Mouse (Mus musculus) embryonic facial prominence, embryonic 14.5 days (tissue): Measurements from ENCODE around the gene Stxbp6. TPM values are rescaled to one million over a fixed set of nuclear protein-coding genes. Genes with fewer than 3 reads are reported as not detected.
A peak's percentile ranks its signal among the peaks of the same experiment; 100 is the strongest.
"Not testable (repeated sequence)": the region's sequence is repeated elsewhere in the genome, so short reads cannot be mapped to it uniquely, and the experiment has no call there.

Experiments used
- ATAC-seq: fragments of 200-750 bp; cut with Nextera tagmentation; 2 replicates; pipeline ENCODE4 v1.8.0; 2017; ENCODE audit warnings: low read depth, moderate number of reproducible peaks, moderate TSS enrichment
- DNase-seq: peaks from one replicate; pipeline ENCODE4 v3.0.0-alpha.2; 2015; ENCODE audit warnings: low spot score
- H3K27ac ChIP-seq: fragments of 300-500 bp; sonication (generic); replicated peaks from 2 replicates; pipeline ENCODE4 v1.5.1; 2014; ENCODE audit warnings: low read depth, mild to moderate bottlenecking, low read length, moderate library complexity
- H3K27me3 ChIP-seq: fragments of 300-500 bp; sonication (generic); replicated peaks from 2 replicates; pipeline ENCODE4 v1.6.1; 2014; ENCODE audit warnings: low read length; ENCODE audit not compliant: control insufficient read depth, insufficient read depth
- H3K36me3 ChIP-seq: fragments of 300-500 bp; sonication (generic); 2 replicates; pipeline ENCODE4 v1.6.1; 2014; ENCODE audit warnings: low read length, mixed read lengths; ENCODE audit not compliant: control insufficient read depth, insufficient read depth
- H3K4me1 ChIP-seq: fragments of 300-500 bp; sonication (generic); 2 replicates; pipeline ENCODE4 v1.6.1; 2014; ENCODE audit warnings: antibody characterized with exemption, low read length; ENCODE audit not compliant: control insufficient read depth, insufficient read depth
- H3K4me2 ChIP-seq: fragments of 300-500 bp; sonication (generic); 2 replicates; pipeline ENCODE4 v1.6.1; 2014; ENCODE audit warnings: low read depth, mild to moderate bottlenecking, low read length, moderate library complexity, mixed read lengths
- H3K4me3 ChIP-seq: fragments of 300-500 bp; sonication (generic); 2 replicates; pipeline ENCODE4 v1.5.1; 2014; ENCODE audit warnings: low read depth, mild to moderate bottlenecking, low read length
- H3K9ac ChIP-seq: fragments of 300-500 bp; sonication (generic); 2 replicates; pipeline ENCODE4 v1.6.1; 2014; ENCODE audit warnings: low read depth, mild to moderate bottlenecking, low read length, moderate library complexity, mixed read lengths
- H3K9me3 ChIP-seq: fragments of 300-500 bp; sonication (generic); 2 replicates; pipeline ENCODE4 v1.6.1; 2016; ENCODE audit warnings: low read length; ENCODE audit not compliant: control insufficient read depth
- WGBS: fragments of 180-500 bp; shearing (Covaris S2); extraction: QIAGEN DNeasy Blood & Tissue Kit; methylation state at CpG from one replicate; pipeline ENCODE4 v1.1.7; 2014; 5-methylcytosine and 5-hydroxymethylcytosine counted together
- polyA plus RNA-seq: library from polyadenylated mRNA; unstranded; fragments of >200 nt; fragmentation: Nextera tagmentation; extraction: Ambion mirVana; gene quantifications from 2 replicates; pipeline ENCODE4 v1.2.1, GENCODE M21; 2014

Gene Stxbp6
- polyA plus RNA-seq, 1 experiment from 2014 or later: 7.5 TPM

DNA sequence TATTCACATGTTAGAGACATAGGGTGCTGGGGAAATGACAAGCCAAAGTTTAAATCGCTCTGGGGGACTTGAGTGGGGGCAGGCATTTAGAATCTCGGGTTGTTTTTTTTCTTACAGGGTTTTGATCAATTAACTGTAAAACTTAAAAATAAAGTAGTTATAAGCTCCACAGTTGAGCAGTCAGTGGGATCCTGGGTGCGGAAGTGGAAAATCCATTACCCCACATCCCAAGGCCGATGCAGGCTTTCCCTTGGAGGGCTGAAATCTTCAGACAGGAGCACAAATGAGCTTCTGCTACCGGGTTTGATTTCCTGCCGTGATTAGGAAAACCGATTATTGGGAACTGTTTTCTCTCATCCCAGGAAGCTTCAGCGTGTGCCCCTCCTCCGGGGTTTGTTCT is 26.8 kb downstream of the Stxbp6 start:
- 37% methylated on average over 8 of the region's 9 CpGs for WGBS
- H3K4me3 ChIP-seq, H3K4me2 ChIP-seq, H3K36me3 ChIP-seq, DNase-seq, H3K27ac ChIP-seq, H3K9me3 ChIP-seq, H3K27me3 ChIP-seq, ATAC-seq, H3K9ac ChIP-seq, H3K4me1 ChIP-seq: not testable (repeated sequence)

DNA sequence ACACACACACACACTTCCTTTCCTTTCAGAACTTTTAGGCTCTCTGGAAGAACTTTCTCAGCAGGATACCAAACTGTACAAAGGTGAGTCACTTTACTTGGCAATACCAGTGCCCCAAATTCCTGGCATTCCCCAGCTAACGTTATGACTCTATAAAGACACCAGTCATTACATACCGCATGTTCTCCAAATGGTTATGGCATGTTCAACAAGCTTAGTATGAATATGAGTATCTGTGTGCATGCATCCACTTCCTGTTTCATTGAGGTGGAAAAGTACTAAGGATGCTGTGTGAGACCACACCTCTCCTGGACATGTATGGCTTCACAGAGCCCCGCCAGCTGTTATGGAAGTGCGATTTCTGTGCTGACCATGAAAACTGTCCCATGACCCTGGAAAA is 27.3 kb downstream of the Stxbp6 start:
- Histone ChIP-seq H3K36me3 (no peaks in the 10 kb centered on the region), H3K9me3 (no peaks in the 10 kb centered on the region), H3K27me3 (no peaks in the 10 kb centered on the region), H3K9ac (no peak overlapping the region), H3K4me1 (no peaks in the 10 kb centered on the region; the same call in 1 of the 2 replicates), H3K27ac (no peak overlapping the region), H3K4me2 (no peak overlapping the region), H3K4me3 (no peak overlapping the region)
- DNase-seq (no peak), ATAC-seq (no peak)
- WGBS: 51% methylated on average over 4 of the region's 4 CpGs

DNA sequence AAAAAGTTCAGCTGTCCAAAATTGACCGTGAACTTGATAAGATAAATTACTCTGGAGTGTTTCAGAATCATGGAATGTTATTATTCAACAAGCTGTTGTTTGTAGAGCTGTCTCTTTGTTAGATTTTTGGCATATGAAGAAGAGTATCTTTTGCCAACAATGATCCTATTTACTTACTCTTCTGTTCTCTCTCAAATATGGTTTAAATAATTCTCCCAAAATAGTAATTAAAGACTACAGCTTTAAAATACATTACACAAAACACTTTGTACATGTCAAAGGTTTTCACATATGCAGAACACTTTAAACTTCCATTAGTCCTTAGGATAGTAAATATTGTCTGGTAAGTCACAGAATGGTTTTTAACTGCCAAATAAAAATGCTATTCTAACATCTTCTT is 29.9 kb downstream of the Stxbp6 start:
- Histone ChIP-seq H3K36me3 (no peaks in the 10 kb centered on the region), H3K4me2 (no peak overlapping the region), H3K9me3 (no peaks in the 10 kb centered on the region), H3K27ac (no peak overlapping the region), H3K9ac (no peak overlapping the region), H3K27me3 (no peaks in the 10 kb centered on the region), H3K4me1 (no peaks in the 10 kb centered on the region; the same call in 1 of the 2 replicates), H3K4me3 (no peak overlapping the region)
- WGBS: 61% methylated on average over 1 of the region's 1 CpGs
- DNase-seq (no peak), ATAC-seq (no peak)

DNA sequence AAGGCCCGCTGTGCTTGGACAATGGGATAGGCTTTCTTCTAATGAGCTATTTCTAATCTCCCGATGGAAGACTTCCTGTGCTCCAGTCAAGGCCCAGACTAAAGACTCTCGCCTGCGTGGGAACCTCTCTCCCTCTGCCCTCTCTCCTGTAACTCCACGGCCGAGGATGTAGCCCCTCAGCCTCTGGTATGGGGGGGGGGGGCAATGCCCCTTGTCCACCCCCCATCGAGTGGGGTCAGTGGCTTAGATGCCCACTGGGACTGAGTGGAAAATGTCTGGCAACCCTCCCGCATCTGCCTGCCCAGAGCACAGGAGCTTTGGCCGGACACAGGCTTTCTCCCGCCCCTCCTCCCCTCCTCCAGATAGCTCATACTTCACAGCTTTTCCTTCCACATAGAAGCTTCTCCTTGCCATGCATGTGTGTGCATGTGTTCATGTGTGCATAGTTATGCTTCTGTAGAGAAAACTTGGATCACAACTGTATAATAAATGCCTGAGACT is 31.9 kb downstream of the Stxbp6 start:
- no peak overlapping the region for H3K9ac ChIP-seq
- no peak for DNase-seq
- no peak overlapping the region for H3K4me3 ChIP-seq
- H3K27ac ChIP-seq: no peak overlapping the region
- 68% methylated on average over 10 of the region's 10 CpGs for WGBS
- no peaks in the 10 kb centered on the region for H3K36me3 ChIP-seq
- H3K27me3 ChIP-seq: no peaks in the 10 kb centered on the region
- H3K4me1 ChIP-seq: no peaks in the 10 kb centered on the region; the same call in 1 of the 2 replicates
- H3K4me2 ChIP-seq: no peak overlapping the region
- H3K9me3 ChIP-seq: no peaks in the 10 kb centered on the region
- ATAC-seq: no peak

DNA sequence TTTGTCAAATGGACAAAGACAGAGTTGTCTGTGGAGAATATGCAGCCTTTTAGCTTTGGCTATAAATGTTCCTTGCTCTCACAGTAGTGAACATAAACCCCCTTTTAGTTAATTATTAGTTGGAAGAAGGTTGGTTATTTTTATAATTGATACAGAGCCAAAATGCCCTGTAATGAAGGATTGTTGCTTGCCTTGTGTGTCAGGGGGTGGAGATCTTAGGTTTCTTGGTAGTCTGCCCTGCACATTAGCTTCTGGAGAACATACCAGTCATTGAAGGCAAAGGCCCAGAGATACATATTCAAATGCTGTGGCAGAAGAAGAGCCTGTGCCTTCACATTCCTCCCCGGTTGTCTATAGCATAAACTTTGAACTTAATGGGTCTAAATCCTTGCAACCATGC is 37.0 kb downstream of the Stxbp6 start:
- 81% methylated on average over 1 of the region's 1 CpGs for WGBS
- Histone ChIP-seq H3K9ac (no peak overlapping the region), H3K36me3 (no peaks in the 10 kb centered on the region), H3K9me3 (no peaks in the 10 kb centered on the region), H3K27me3 (no peaks in the 10 kb centered on the region), H3K4me1 (no peaks in the 10 kb centered on the region), H3K4me2 (no peak overlapping the region), H3K4me3 (no peak overlapping the region), H3K27ac (no peak overlapping the region)
- no peak for DNase-seq
- ATAC-seq: no peak

DNA sequence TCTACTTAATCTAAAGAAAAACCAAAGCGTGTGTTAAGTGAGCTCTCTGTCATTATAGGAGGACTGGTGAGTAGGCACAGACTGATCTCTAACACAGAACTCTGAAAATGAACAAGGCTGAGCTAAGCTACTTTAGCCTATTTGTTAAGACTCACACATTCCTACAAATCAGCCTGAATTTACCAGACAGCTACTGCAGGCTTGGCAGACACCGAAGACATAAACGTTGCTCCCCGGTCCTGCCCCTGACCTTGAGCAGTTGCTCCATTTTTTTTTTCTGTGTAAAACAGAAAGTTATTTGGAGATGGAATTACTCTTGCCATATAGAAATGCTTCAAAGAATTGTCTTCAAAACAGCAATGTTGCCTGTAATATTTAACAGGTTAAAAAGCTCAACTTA is 37.4 kb downstream of the Stxbp6 start:
- WGBS: 63% methylated on average over 4 of the region's 4 CpGs
- Histone ChIP-seq H3K4me1 (no peaks in the 10 kb centered on the region), H3K27ac (no peak overlapping the region), H3K9ac (no peak overlapping the region), H3K4me3 (no peak overlapping the region), H3K9me3 (no peaks in the 10 kb centered on the region), H3K4me2 (no peak overlapping the region), H3K27me3 (no peaks in the 10 kb centered on the region), H3K36me3 (no peaks in the 10 kb centered on the region)
- ATAC-seq (no peak), DNase-seq (no peak)

DNA sequence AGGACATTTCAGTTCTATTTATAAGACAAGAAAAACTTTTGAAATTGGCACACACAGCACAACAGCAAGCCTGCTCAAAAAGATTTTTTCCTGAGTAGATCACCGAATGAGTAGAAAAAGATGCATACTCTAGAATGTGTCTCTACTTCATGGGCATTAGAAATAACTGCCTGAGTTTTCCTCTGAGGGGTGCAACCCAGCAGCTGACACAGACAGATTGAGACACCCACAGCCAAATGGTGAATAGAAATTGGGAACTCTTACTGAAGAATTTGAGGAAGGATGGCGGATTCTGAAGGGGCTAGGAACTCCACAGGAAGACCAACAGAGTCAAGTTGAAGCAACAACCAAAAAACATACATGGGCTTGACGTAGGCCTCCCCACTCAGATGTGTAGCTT is 43.8 kb downstream of the Stxbp6 start:
- H3K36me3 ChIP-seq: no peaks in the 10 kb centered on the region
- DNase-seq: no peak
- no peak overlapping the region for H3K9ac ChIP-seq
- no peak overlapping the region for H3K4me2 ChIP-seq
- H3K27ac ChIP-seq: no peak overlapping the region
- H3K4me3 ChIP-seq: no peak overlapping the region
- WGBS: 94% methylated on average over 3 of the region's 3 CpGs
- no peak for ATAC-seq
- H3K4me1 ChIP-seq: no peaks in the 10 kb centered on the region
- no peaks in the 10 kb centered on the region for H3K9me3 ChIP-seq
- H3K27me3 ChIP-seq: no peaks in the 10 kb centered on the region

DNA sequence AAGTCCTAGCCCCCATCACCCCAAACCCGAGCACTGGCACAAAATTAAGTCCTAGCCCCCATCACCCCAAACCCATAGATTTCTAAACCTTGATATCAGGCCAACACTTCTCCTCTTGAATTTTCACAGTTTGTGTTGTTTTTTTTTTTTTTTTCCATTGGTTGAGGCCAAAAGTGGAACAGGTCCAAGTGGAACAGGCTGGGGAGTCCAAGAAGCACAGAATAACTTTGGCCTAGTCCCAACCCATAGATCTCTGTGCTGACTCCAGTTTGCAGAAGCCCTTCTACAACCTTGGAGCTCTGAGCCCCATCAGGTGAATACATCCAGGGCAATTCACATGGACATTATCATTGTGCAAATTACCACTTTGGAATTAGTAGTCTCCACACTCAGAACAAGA is 48.2 kb downstream of the Stxbp6 start:
- Histone ChIP-seq H3K9ac (no peak overlapping the region), H3K4me2 (no peak overlapping the region), H3K27me3 (no peaks in the 10 kb centered on the region), H3K4me1 (no peaks in the 10 kb centered on the region), H3K4me3 (no peak overlapping the region), H3K27ac (no peak overlapping the region), H3K36me3 (no peaks in the 10 kb centered on the region), H3K9me3 (no peaks in the 10 kb centered on the region)
- WGBS: 80% methylated on average over 1 of the region's 1 CpGs
- peak; percentile 40 for DNase-seq
- ATAC-seq: no peak

DNA sequence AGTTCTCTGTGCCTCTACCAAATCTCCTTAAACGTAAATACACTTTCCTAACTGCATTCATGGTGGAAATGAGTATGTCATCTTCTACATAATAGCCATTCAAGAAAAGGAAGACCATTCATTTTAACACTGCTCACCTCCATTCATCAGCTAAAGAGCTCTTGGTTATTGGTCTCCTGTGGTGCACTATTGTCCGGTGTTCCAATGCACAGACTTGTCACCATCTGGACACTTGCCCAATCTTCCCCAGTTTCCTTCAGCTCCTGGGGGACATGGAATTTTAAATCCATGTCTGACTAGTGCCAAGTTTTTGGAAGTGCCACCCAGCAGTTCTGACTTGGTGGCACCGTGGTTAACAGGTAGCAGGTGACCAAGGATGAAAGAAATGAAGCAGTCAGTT is 54.5 kb downstream of the Stxbp6 start:
- no peak for DNase-seq
- Histone ChIP-seq H3K4me2 (no peak overlapping the region), H3K36me3 (no peaks in the 10 kb centered on the region), H3K4me1 (no peaks in the 10 kb centered on the region; the same call in 1 of the 2 replicates), H3K27ac (no peak overlapping the region), H3K9ac (no peak overlapping the region), H3K27me3 (no peaks in the 10 kb centered on the region), H3K9me3 (no peaks in the 10 kb centered on the region), H3K4me3 (no peak overlapping the region)
- WGBS: 84% methylated on average over 3 of the region's 3 CpGs
- ATAC-seq: no peak
